Mouse (Mus musculus) ES-E14 (cell line): ENCODE measurements around the gene Alcam.

Experiments used
- CHD2 ChIP-seq: IDR thresholded peaks from 2 replicates; pipeline ENCODE4 v1.6.1; 2014; ENCODE audit warnings: mild to moderate bottlenecking, low read depth, low read length, inconsistent platforms
- HCFC1 ChIP-seq: IDR thresholded peaks from 2 replicates; pipeline ENCODE4 v1.6.1; 2012; ENCODE audit warnings: low read length, inconsistent platforms, borderline replicate concordance; ENCODE audit not compliant: insufficient read depth
- ZC3H11A ChIP-seq: IDR thresholded peaks from 2 replicates; pipeline ENCODE4 v1.6.1; 2012; ENCODE audit warnings: low read depth, mild to moderate bottlenecking, inconsistent platforms, low read length, borderline replicate concordance

GRCm38 (mm10) chr16:52452862-52453715 is 785 bp downstream of the Alcam start:
- peak; percentile 55; the same call in 1 of the 2 replicates for TF ChIP-seq HCFC1
- TF ChIP-seq ZC3H11A = 0 out of 2 replicates have a peak, but pooled peaks have one; percentile 9
- TF ChIP-seq CHD2 = no peak
